Mouse (Mus musculus): ENCODE measurements around the gene 1600014C23Rik. TPM values are rescaled to one million over a fixed set of nuclear protein-coding genes. Genes with fewer than 3 reads are reported as not detected.

Gene 1600014C23Rik
- total RNA-seq (2021) (not detected), polyA plus RNA-seq (2012; rRNA removed) (not detected in 2 replicates)
- long read RNA-seq, partial matches to known transcripts, result 0 of 1 reads
- long read RNA-seq, other reads (novel, unspliced or antisense), result 1 of 1 reads

DNA sequence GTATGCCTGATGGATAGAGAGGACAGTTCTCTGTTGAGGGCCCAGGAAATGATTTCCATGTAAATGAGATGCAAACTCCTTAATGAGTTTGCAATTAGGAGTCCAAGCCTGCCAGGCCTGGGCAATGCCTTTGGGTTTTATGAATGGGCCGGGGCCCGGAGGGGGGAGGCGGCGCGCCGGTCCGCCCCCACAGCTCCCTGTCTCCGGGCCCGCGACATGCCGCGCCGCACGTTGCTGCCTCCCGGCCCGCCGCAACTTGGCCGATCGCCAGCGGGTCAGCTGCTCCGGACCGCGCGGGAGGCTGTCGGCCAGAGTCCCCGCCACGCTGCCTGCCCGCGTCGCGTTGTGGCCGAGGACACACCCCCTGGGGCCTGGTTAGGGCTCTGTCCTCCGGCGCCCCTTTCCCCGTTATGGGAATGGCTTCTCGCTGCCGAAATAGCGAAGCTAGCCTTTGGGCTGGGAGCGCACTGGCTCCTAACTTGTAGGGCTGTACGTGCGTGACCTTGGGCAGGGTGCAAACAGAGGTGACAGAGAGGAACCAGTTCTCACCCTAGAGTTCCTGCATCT is at the start of gene 1600014C23Rik:
1600014C23Rik (minus strand) TSS at position 110 of the 567 bp plus-strand sequence.
- peak; percentile 77 for DNase-seq

DNA sequence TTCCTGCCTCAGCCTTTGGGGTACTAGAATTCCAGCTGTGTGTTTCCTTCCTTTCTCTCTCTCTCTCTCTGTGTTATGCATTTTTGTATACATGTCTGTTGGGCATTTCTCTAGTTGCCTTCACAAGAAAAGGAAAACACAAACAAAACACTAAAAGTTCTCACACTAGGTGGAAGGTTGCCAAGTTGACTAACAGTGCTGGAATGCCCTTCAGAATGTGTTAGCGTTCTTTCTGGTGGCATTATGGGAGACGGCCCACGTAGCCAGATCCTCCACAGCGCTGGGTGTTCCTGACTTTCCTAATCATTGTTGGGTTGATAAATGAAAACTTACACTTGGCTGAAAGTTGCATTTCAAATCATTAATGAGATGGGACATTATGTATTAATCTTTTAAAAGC is 44.8 kb upstream of the 1600014C23Rik start:
- no peak for DNase-seq

DNA sequence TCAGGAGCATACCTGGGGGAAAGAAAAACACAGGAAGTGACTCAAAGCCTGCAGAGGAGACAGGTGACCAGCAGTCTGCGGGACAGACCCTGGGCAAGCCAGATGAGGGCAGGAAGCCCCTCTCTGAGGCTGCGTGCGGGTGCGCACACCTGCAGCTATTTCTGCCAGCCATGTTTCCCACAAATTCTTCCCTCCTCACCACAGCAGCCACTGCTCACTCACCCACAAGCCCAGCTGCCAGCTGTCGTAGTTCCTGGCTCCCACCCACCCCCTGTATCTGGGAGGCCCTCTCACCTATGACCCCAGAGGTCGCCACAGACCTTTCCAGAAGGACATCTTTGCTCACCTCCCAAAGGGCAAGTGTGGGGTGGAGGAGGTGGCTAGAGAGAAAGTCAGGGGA is 43.8 kb upstream of the 1600014C23Rik start:
- no peak for DNase-seq

DNA sequence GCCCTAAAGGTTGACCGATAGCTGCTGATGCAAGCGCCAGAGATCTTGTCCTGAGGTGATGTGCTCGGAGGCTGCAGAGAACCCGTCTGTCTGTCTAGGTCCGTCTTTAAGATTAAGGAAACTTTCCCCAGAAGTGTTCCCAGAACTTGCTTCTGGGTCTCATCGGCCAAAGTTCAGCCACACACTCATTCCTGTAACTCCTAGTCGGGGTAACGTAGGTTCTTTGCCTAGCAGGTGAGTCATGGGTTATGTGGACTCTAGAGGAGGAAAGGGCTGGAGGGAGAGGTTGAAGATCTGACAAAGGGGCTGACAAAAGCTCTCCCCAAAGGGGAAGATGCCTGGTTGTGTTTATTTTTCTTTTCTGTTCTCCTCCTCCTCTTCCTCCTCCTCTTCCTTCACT is 42.5 kb upstream of the 1600014C23Rik start:
- no peak for DNase-seq

DNA sequence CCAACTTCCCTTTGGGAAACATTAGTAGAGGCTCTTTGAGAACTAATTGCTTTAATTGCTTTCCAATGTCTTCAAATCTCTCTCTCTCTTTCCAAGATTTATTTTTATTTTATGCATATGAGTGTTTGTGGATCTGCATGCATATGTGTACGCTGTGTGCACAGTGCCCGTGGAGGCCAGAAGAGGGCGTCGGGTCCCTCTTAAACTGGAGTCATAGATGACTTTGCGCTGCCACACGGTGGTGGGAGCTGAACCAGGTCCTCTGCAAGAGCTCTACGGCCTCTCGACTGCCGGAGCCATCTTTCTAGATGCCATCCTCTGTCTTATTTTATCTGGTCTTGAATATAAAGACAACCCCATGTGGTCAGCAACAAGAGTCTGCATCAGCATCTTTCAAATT is 41.8 kb upstream of the 1600014C23Rik start:
- no peak for DNase-seq

DNA sequence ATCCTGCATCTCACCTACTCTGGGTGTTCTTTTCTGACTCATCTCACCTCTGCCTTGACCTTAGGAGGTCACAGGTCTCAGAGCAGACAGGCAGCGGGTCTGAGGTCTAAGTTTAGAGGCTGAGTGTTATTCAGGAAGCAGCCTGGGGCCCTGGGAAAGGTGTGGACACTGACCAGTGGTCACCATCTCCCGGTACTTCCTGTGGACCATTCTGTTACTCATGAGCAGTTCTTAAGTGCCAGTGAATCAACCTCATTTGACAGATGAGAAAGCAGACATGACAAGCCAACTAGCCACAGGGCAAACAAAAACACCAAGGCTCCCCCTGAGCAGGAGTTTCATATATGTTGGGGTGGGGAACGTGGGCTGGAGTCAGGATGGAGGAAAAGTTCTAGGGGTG is 38.9 kb upstream of the 1600014C23Rik start:
- DNase-seq, result no peak

DNA sequence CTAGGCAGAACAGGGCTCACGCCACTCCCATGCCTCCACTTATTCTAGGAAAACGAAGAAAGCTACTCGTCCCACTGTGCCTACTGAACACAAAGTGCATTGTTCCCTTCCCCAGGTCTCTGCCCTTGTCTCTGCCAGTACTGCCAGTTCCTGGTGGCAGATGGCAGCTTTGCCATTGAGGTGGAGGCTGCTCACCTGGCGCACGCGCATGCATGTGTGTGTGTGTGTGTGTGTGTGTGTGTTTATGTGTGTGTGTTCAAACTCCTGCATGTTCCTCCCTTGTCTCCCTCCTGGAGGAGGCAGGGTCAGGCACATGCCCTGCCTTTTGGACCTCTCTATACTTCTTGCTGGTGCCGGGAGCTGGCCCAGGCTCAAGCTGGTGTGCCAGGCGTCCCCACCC is 38.5 kb upstream of the 1600014C23Rik start:
- DNase-seq, result no peak

DNA sequence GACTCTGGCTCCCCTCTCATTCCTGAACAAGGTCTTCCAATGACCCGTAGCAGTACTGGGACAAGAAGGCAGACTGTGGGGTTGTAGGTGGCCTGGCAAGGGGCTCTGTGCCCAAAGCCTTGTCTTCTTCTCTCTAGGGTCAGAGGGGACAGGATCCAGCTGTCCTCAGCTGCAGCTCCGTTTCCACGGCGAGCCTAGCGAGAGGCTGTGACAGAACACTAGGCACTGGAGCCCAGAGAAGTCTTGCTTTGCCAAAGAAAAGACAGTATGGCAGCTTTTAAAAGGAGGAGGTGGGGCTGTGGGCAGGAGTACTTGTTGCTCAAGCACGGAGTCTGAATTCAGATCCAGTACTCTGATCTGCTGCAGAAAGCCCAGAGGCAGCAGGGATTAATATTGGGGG is 36.8 kb upstream of the 1600014C23Rik start:
- DNase-seq, result no peak

DNA sequence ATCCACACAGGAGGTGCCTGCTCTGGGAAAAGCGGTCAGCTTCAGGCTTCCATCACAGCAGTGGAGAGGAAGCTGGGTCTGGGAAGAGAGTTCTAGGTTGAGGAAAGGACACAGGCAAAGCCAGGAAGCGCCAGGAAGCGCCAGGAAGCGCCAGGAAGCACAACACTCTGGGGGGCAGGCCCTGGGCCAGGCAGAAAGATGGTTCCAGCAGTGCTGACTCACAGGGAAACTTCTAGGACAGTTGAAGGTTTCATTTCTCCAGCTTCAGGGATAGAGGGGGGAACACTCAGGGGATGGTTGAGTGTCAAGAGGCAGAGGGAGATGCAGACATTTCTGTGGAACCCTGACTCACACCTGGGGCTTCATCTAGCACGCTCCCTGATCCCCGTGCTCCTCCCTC is 36.2 kb upstream of the 1600014C23Rik start:
- DNase-seq, result peak; percentile 52

DNA sequence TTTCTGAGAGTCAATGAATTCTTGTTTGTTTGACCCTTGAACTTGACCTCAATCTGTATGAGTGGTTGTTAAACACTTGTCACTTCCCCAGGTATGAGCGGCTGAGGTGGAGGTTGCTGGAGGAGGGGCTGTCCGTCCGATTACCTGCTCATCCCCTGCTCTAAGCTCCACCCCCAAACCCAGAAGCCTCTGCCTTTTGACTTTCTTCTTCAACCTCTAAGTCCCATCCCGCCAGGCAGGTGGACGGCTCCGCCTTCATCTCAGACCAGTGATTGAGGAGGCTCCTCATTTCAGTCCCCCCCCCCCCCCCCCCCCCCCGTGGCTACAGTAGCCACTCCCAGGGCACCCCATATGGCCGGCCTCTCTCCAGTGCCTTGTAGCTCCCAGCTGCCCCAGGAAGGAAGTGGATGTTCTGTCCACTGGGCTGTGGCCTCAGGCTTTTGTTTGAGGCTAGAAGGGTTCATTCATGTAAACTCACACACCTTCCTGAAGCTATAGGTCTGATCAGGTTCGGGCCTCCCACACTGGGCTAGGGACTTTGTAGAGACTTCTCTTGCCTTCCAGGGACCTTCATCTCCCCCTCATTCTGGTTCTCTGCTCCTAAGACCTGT is 34.0 kb upstream of the 1600014C23Rik start:
- DNase-seq, result no peak

DNA sequence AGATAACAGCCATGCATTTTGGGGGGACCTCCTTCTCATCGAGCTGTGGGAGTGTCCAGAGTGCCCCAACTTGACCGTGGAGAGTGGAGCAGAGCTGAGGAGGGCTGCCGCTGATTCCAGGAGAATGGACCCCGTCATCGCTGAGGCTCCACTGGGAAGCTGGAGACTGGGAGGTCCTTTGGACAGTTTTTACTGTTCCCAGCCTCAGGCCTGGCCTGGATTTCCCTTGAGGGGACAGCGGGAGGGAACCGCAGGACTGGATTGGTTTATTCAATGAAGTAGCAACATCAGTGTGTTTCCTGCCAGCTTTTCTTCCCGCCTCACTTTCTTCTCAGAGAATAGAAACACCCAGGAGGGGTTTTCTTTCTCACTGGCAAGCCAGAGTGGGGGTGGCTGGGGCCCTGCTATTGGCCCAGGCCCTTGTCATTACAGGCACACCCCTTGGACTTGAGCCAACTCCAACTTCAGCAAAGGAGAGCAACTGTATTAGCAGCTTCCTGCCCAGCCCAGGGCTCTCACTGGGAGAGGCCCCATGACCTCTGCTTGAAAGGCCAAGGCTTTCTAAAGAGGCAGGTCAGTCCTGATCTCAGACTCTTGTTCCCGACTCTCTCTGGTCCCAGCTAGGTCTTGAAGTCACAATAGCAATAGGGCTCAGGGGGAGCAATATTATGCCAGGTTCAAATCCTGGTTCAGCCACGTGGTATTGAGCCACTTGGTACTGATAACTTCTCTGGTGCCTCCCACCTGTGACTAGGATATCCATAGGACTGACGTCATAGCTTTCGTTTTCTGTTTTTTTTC is 33.3 kb upstream of the 1600014C23Rik start:
- DNase-seq, result peak; percentile 80

DNA sequence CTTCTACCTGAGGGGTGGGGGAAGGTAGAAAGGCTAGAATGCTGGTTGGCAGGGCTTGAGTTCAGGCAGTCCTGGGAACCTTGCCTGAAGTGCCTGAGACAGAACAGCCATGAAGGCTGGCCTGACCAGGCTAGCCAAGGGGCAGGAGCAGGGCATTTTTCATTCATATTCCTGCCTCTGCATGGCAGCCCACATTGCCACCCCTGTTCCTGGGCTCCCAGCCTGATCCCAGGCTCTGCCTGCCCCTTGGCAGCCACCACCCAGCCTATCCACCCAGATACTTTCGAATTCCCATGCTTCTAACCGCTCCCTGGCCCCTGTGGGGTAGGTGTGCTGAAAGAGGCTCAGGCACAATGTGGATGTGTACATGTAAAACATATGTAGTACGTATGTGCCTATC is 32.3 kb upstream of the 1600014C23Rik start:
- DNase-seq, result no peak

DNA sequence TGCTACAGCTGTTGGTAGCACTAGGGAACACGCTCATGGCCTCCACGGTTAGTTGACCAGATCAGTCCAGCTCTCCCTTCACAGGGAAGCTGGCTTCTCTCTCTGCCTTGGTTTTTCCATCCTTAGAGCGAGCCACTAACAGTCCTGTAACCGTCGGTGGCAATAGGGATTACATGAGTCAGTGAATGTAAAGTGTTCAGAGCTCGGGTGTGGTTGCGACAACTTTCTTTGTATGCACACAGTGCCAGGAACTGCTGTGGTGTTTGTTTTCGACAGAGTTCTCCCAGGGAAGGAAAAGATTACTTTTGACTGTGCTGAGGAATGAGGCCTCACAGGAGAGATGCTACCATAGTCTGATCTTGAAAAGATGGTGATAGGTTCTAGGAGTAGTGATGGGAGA is 29.5 kb upstream of the 1600014C23Rik start:
- DNase-seq, result no peak

DNA sequence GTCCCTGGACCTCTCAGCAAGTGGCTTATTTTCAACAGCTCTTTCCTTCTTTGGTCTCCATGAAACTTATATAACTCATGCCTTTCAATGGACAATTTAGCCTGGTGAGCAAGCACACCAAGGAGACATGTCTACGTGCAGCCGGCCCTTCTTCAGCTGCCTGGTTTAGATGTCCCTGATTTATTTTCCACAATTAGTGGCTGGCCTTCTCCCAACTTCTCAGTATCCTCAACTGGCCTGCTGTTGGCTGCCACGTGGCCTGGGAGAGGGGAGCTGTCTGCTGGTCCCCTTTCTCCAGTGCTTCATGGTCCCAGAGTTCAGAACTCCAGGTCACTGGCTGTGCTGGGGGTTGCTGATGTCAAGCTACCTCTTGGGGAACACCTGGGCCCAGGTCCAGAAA is 28.3 kb upstream of the 1600014C23Rik start:
- no peak for DNase-seq

DNA sequence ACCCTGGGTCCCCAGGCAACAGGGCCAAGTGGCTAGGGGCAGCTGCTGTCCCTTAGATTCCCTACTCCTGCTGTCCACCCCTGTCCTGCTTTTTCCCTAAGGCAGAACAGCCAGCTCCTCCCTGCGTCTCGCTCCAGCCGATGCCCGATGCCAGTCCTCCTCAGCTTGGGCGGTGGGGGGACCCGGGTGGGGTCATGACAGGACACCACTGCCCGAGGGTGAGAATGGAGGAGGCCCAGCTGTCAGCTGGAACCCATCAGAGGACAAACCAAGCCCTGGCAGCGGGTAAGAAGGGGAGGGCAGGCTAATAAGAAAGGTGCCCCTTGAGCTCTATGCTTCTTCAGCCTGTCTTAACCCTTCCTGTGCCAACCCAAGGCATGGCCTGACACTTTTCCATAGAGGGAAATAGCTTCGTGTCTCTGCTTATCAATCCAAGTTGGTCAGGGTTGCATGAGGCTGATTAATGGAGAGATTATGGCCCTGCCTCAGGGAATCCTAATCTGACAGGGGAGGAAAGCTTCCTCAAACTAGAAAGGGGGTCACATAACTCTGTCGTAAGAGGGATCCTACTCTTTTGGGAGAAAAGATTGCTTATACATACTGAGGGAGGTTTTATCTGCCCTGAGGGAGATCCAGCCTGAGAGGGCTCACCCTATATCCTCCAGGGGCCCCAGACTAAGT is 27.5 kb upstream of the 1600014C23Rik start:
- no peak for DNase-seq

DNA sequence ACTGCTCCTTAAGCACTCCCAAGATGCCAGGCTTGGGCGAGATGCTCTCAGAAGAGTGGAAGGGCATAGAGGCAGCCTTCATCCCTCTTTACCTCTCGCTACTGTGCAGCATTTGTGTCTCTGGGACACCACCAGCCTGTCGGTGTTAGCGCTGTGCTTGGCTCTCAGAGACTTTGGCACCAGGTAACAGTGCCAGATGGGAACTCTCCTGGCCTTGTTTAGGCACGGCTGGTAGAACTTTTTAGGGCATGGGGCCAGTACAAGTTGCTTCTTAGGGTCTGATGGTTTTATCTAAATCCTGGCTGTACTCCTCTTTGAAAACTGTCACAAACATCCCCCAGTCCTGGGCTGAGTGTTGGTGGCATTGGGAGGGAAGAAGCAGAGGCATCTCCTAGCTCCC is 26.1 kb upstream of the 1600014C23Rik start:
- DNase-seq, result no peak

DNA sequence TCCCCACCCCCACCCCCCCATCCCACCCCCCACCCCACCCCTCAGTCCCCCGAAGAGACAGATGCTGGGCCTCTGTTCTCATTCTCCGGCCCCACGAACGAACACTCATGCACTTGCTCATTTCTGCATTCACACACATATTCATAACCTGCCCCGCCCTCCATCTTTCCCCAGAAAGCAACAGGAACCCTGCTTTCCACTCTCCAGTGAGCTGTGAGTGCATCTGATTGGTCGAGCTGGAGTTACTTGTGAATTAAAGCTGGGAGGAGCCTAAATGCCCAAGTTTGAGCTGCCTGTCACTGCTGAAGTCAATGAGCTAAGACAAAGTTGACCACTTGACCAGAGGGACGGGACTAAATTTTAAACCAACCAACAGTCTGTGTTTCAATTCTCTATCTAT is 25.2 kb upstream of the 1600014C23Rik start:
- DNase-seq, result no peak

DNA sequence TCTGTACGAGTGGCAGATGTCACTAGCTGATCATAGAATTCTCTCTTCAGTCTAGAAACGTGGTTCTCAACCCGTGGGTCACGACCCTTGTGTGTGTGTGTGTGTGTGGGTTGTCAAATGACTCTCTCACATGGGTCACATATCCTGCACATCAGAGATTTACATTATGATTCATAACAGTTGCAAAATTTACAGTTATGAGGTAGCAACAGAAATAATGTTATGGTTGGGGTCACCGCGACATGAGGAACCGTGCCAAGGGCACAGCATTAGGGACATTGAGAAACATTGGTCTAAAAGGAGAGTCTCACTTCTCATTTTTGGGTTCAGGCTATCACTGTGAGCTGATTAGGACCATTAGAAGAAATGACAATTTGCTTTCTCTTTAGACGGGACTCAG is 24.3 kb upstream of the 1600014C23Rik start:
- DNase-seq, result no peak

DNA sequence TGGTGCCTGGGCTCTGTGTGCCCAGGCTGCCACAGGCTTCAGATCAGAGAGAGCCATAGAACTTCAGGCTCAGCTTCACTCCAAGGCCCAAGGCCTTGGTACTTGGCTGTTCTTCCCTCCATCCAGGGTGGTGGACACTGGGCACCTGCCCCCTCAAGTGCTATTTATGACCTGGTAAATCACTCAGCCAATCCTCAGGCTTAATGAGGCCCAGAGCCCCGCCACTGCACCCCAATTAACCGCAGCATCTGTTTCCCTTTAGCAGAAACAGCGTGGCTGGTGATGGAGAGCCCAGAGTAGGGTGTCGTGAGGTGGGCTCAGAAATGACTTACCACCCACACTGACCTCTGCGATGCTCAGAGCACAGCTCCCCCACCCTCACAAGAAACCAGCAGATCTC is 23.2 kb upstream of the 1600014C23Rik start:
- DNase-seq, result no peak

DNA sequence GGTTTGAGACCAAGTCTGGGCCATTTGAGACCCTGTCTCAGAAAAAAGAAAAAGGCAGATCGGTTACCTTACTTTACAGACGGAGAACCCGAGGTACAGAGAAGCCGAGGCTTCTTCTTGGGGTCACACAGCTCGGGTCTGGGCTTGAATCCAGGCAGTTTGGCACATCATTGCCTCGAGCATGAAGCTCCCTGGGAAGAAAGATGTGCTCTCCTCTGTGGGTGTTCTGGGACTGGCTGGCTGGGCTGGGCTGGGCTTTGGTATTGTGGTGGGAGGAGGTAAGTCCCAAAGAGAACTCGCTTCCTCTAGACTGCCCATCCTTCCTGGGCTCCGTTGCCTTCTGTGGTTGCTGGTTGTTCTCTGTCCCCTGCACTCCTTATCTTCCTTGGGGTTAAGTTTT is 22.7 kb upstream of the 1600014C23Rik start:
- no peak for DNase-seq

DNA sequence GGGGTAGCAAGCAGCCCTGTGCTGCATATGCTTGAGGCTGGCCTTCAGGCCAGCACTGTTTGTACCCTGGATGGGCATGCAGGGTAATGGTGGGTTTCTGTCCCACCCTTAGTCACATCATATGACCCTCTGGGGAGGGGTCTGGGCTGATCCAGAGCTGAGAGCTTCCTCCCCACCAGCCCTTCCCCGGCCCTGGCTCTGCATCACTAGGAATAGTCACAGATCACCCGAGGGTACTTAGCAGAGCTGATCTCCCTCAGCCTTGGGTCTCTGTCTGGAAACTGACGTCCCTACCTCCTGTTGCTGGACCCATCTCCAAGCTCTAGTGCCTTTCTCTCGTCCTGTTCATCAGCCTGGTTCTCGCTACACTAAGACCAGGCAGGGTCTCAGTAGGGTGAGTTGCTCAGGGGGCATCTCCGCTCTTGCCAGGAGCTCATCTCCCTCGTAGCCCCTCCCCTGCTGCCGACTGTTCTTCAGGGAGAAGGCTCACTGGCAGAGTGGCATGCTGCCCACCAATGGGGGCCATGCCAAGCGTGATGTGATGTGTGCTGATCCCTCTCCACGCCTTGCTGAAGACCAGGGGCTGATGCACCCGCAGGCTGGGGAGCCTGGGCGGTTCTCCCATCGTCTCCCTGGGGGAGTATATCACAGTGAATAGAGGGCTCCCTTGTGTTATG is 20.7 kb upstream of the 1600014C23Rik start:
- DNase-seq, result no peak

DNA sequence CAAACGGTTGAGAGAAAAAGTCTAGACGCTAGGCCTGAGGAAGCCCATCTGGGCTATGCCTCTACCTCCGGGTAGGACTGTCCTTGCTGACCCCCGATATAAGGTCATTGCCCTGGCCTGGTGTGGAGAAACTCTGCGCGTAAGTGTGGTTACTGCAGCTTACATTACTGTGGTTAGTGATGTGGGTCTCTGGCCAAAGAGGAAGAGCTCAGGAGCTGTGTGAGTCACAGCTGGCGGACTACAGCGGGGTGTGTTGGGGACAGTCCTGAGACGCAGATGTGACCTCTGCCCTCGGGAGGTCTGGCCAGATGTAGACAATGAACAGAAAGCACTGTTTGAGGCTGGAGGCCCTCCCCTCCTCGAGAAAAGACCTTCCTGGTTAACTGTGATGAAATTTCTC is 19.0 kb upstream of the 1600014C23Rik start:
- peak; percentile 57 for DNase-seq

Data from adrenal gland, adult 2 months (tissue).